Mouse (Mus musculus): Measurements from ENCODE around the gene Spock1. TPM values are rescaled to one million over a fixed set of nuclear protein-coding genes. Genes with fewer than 3 reads are reported as not detected.

Spock1 gene
- total and polyA plus RNA-seq, 3 experiments: not detected

DNA sequence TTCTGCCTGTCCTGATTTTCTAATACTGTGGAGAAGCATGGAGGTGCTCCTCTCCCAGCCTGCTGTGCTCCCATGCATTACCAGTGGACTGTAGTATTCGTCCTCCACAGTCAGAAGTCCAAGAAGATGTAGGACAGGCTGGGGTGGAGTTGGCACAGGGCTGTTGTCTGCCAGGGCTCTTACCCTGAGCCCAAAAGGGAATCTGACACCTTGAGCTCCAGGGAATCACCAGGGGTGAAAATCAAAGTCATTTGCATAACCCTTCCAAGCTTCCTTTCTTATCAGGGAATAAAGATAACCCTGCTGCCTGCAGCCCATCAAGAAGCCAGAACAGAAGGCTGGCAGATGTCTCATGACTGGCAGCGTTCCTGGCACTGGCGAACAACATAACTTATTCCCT is 383.6 kb downstream of the Spock1 start:
- Histone ChIP-seq H3K36me3 (replicated peaks in 1 of 2; ENCODE audit: control insufficient read depth in 1 of 2, insufficient read depth in 1 of 2, low read length in 1 of 2) (no peaks in the 10 kb centered on the region), H3K79me2 (replicated peaks; ENCODE audit: control insufficient read depth, extremely low read depth, insufficient read depth, poor library complexity, severe bottlenecking) (no peaks in the 10 kb centered on the region), H3K4me2 (ENCODE audit: insufficient read depth, low read depth, poor library complexity, severe bottlenecking) (no peak overlapping the region), H3K9ac (ENCODE audit: insufficient read depth, low read depth) (no peak overlapping the region), H3K27ac (ENCODE audit: insufficient read depth, low read depth) (no peak overlapping the region), H3K4me1 (ENCODE audit: control insufficient read depth in 1 of 2, insufficient read depth in 2 of 2) (no peaks in the 10 kb centered on the region), H3K9me3 (replicated peaks; ENCODE audit: low read length) (peaks cover 86% of the 10 kb centered on the region), H3K27me3 (replicated peaks) (no peaks in the 10 kb centered on the region), H3K4me3 (replicated peaks in 1 of 3; ENCODE audit: low read depth in 2 of 3, low read length in 2 of 3, poor library complexity in 1 of 3) (no peak overlapping the region)
- no peak for DNase-seq (ENCODE audit: extremely low read depth)
- no peak for TF ChIP-seq CHD2 (IDR thresholded peaks at IDR 0.05; ENCODE audit: low read length)
- no peak for TF ChIP-seq RCOR1 (conservative IDR thresholded peaks at IDR 0.05; ENCODE audit: low read depth, low read length)
- dilution Hi-C loops (cut with MboI; ENCODE audit: extremely low pct_ligation_motif_present, extremely low pct_unique_long_range_greater_than_20kb, low sequenced_read_pairs): no loop called here
- in situ Hi-C loops (cut with MboI; ENCODE audit: low pct_ligation_motif_present, low pct_unique_long_range_greater_than_20kb, low sequenced_read_pairs): no loop called here

DNA sequence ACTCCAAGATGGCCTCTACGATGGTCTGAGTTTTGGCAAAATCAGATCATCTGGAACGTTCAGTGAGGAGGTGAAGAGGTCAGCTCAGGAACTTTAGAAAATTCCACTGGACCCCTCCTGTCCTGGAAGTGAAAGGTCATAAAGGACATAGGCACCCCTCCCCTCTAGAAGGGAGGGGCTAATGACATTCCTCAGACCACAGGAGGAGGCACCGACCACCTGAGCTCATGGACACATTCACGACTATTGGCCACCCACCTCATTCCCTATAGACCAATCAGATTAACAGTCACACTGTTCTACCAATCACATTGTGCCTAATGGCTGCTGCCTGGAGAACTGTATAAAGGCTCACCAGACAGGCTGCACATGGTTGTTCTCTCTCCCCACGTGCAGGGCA is 384.8 kb downstream of the Spock1 start:
- DNase-seq (ENCODE audit: extremely low read depth): no peak
- no peak overlapping the region for H3K4me3 ChIP-seq (replicated peaks in 1 of 3; ENCODE audit: low read depth in 2 of 3, low read length in 2 of 3, poor library complexity in 1 of 3)
- H3K27ac ChIP-seq (ENCODE audit: insufficient read depth, low read depth): no peak overlapping the region
- H3K79me2 ChIP-seq (replicated peaks; ENCODE audit: control insufficient read depth, extremely low read depth, insufficient read depth, poor library complexity, severe bottlenecking): no peaks in the 10 kb centered on the region
- H3K4me1 ChIP-seq (ENCODE audit: control insufficient read depth in 1 of 2, insufficient read depth in 2 of 2): no peaks in the 10 kb centered on the region
- H3K4me2 ChIP-seq (ENCODE audit: insufficient read depth, low read depth, poor library complexity, severe bottlenecking): no peak overlapping the region
- peaks cover 86% of the 10 kb centered on the region for H3K9me3 ChIP-seq (replicated peaks; ENCODE audit: low read length)
- TF ChIP-seq JUN (IDR thresholded peaks at IDR 0.05; ENCODE audit: insufficient read depth, low read depth, low read length) (no peak), TBP (conservative IDR thresholded peaks at IDR 0.05; ENCODE audit: low read depth, low read length) (no peak), NRF1 (IDR thresholded peaks at IDR 0.05; ENCODE audit: low read depth, low read length) (no peak), ETS1 (conservative IDR thresholded peaks at IDR 0.05; ENCODE audit: low read depth, low read length) (no peak), POLR2AphosphoS2 (IDR thresholded peaks at IDR 0.05; ENCODE audit: low read depth, low read length) (no peak), ZNF384 (IDR thresholded peaks at IDR 0.05; ENCODE audit: low read depth, low read length) (no peak)
- H3K27me3 ChIP-seq (replicated peaks): no peaks in the 10 kb centered on the region
- dilution Hi-C loops (cut with MboI; ENCODE audit: extremely low pct_ligation_motif_present, extremely low pct_unique_long_range_greater_than_20kb, low sequenced_read_pairs) (no loop called here), in situ Hi-C loops (cut with MboI; ENCODE audit: low pct_ligation_motif_present, low pct_unique_long_range_greater_than_20kb, low sequenced_read_pairs) (no loop called here)
- no peak overlapping the region for H3K9ac ChIP-seq (ENCODE audit: insufficient read depth, low read depth)
- H3K36me3 ChIP-seq (replicated peaks in 1 of 2; ENCODE audit: control insufficient read depth in 1 of 2, insufficient read depth in 1 of 2, low read length in 1 of 2): no peaks in the 10 kb centered on the region

DNA sequence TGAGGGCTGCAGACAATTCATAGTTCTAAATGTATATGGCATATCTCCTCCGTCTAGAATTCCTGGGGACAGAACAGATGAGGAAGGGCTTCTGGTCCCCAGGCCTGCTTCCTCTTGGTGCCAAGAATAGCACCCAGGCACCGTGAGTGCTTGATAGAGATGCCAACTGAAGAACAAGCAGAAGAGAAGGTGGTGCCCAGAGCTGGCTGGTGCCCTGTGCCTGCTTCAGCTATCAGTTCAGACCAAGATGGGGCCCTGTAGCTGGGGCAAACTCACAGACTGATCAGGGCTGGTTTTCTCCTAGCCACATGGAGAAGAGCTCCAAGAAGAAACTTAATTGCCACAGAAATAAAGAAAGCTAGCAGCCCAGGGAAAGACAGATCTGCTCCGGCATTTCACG is 385.8 kb downstream of the Spock1 start:
- H3K4me2 ChIP-seq (ENCODE audit: insufficient read depth, low read depth, poor library complexity, severe bottlenecking): no peak overlapping the region
- DNase-seq (ENCODE audit: extremely low read depth): no peak
- TF ChIP-seq PAX5 (IDR thresholded peaks at IDR 0.05; ENCODE audit: low read length): no peak
- no peak for TF ChIP-seq UBTF (IDR thresholded peaks at IDR 0.05; ENCODE audit: low read depth, low read length)
- TF ChIP-seq TBP (conservative IDR thresholded peaks at IDR 0.05; ENCODE audit: low read depth, low read length): no peak
- TF ChIP-seq RCOR1 (conservative IDR thresholded peaks at IDR 0.05; ENCODE audit: low read depth, low read length): no peak
- no peak overlapping the region for H3K9ac ChIP-seq (ENCODE audit: insufficient read depth, low read depth)
- dilution Hi-C loops (cut with MboI; ENCODE audit: extremely low pct_ligation_motif_present, extremely low pct_unique_long_range_greater_than_20kb, low sequenced_read_pairs) (no loop called here), in situ Hi-C loops (cut with MboI; ENCODE audit: low pct_ligation_motif_present, low pct_unique_long_range_greater_than_20kb, low sequenced_read_pairs) (no loop called here)
- no peak overlapping the region for H3K27ac ChIP-seq (ENCODE audit: insufficient read depth, low read depth)
- no peaks in the 10 kb centered on the region for H3K27me3 ChIP-seq (replicated peaks)
- H3K79me2 ChIP-seq (replicated peaks; ENCODE audit: control insufficient read depth, extremely low read depth, insufficient read depth, poor library complexity, severe bottlenecking): no peaks in the 10 kb centered on the region
- peaks cover 88% of the 10 kb centered on the region for H3K9me3 ChIP-seq (replicated peaks; ENCODE audit: low read length)
- no peaks in the 10 kb centered on the region for H3K36me3 ChIP-seq (replicated peaks in 1 of 2; ENCODE audit: control insufficient read depth in 1 of 2, insufficient read depth in 1 of 2, low read length in 1 of 2)
- H3K4me1 ChIP-seq (ENCODE audit: control insufficient read depth in 1 of 2, insufficient read depth in 2 of 2): no peaks in the 10 kb centered on the region
- H3K4me3 ChIP-seq (replicated peaks in 1 of 3; ENCODE audit: low read depth in 2 of 3, low read length in 2 of 3, poor library complexity in 1 of 3): no peak overlapping the region
